Mouse (Mus musculus): ENCODE measurements at regions not wholly inside any gene's neighbourhood (a gene's known extent, or its start where the extent isn't known, plus 50 kb on each side); places are given as distances from the start of the nearest gene placed in this dataset.
A peak's percentile ranks its signal among the peaks of the same experiment; 100 is the strongest.

DNA sequence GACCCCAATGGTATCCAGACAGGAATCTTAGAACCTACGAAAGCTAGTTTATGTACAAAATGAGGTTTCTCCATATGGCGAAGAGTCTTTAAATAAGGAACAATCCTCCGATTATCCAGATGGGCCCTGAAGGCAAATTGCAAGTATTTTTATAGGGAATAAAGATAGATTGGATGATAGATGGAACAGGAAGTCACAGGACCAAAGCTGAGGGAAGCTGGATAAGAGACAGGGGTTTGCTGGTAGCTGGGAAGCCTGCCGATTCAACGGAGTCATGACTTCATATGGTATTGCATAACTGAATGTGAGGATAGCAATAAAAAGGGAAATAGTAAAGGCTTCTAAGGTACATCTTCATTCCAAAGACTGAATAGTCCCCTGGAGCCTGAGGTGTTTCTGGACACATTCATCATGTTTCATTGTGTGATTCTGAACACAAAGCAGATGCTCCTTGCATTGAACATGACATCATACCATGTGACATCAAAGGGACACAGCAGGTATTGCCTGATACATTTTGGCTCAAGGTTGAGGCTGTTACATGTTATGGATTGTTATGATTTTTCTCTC, 113.4 kb upstream of the Celf2 start:
- no peak for DNase-seq (ENCODE audit: low spot score)
- Histone ChIP-seq H3K9me3 (ENCODE audit: low read length) (no peaks in the 10 kb centered on the region), H3K36me3 (ENCODE audit: insufficient read depth, low read length) (no peaks in the 10 kb centered on the region), H3K9ac (replicated peaks; ENCODE audit: low read length) (no peak overlapping the region), H3K4me2 (ENCODE audit: low read depth, low read length) (no peak overlapping the region), H3K4me1 (ENCODE audit: insufficient read depth, low read length) (no peaks in the 10 kb centered on the region), H3K4me3 (ENCODE audit: low read length) (no peak overlapping the region), H3K27me3 (ENCODE audit: insufficient read depth, low read length) (no peaks in the 10 kb centered on the region), H3K27ac (no peak overlapping the region)
- ATAC-seq, result no peak
- WGBS, result 93% methylated on average over 5 of the region's 5 CpGs
- no peak for TF ChIP-seq CTCF (IDR thresholded peaks at IDR 0.05; ENCODE audit: low read depth)

DNA sequence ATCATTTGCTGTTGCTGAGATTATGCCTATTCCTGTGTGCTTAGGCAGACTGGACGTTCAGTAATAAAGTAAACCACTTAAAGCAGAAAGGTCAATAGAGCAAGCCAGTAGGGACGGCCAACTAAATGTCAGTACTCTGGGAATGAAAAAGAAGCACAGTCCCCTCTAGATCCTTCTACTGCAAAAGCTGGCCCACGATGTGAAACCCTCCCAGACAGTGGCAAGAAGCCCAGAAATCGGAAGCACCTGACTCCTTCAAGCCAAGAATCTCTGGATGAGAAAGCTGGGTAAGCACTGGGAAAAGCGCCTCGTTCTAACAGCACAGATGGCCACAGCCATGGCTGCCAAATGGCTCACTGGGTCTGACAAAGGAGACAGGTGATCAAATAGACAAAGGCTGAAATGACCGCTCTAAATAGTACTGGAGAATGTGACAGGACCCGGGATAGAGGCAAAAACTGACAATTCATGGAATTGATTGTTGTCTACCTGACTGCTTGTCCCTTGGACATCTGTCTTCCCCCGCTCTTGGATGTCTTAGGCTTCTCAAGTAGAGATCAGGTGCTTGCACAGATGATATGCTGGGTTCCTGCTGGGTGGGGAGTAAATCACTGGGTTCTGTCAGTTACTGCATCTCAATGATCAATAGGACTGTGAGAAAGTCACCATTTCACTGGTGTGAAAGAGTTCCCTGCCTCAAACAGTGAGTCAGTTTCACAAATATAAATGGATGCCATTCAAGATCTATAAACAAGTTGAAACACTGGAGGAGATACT, 110.7 kb upstream of the Celf2 start:
- Histone ChIP-seq H3K4me3 (ENCODE audit: low read length) (no peak overlapping the region), H3K9me3 (ENCODE audit: low read length) (no peaks in the 10 kb centered on the region), H3K4me1 (ENCODE audit: insufficient read depth, low read length) (no peaks in the 10 kb centered on the region), H3K4me2 (ENCODE audit: low read depth, low read length) (no peak overlapping the region), H3K9ac (replicated peaks; ENCODE audit: low read length) (no peak overlapping the region), H3K27ac (peak overlapping the region; percentile 4; the same call in 1 of the 2 replicates), H3K36me3 (ENCODE audit: insufficient read depth, low read length) (no peaks in the 10 kb centered on the region), H3K27me3 (ENCODE audit: insufficient read depth, low read length) (no peaks in the 10 kb centered on the region)
- no peak for TF ChIP-seq CTCF (IDR thresholded peaks at IDR 0.05; ENCODE audit: low read depth)
- DNase-seq (ENCODE audit: low spot score), result peak; percentile 91
- ATAC-seq, result peak; percentile 95
- 41% methylated on average over 9 of the region's 9 CpGs for WGBS

DNA sequence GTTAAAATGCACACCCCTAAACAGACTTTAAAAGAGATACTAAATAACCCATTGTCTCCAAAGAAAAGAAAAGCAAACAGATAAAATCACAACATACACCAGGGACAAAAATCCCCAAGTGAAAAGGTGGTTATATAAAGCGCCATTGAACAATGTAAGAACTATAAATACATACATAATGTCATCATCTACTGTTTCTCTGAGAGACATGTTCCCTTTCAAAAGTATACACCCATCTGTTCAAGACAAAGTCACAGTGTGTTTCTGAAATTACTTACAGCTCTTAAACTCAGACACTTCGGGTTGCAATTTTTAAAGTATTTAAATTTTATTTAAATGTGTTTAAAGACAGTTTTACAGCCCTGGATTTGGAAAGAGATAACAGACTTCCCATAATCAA, 68.8 kb upstream of the Celf2 start:
- Histone ChIP-seq H3K4me2 (ENCODE audit: low read depth, low read length) (no peak overlapping the region), H3K27me3 (ENCODE audit: insufficient read depth, low read length) (no peaks in the 10 kb centered on the region), H3K9me3 (ENCODE audit: low read length) (no peaks in the 10 kb centered on the region), H3K36me3 (ENCODE audit: insufficient read depth, low read length) (no peaks in the 10 kb centered on the region), H3K4me1 (ENCODE audit: insufficient read depth, low read length) (no peaks in the 10 kb centered on the region), H3K9ac (replicated peaks; ENCODE audit: low read length) (no peak overlapping the region), H3K27ac (no peak overlapping the region), H3K4me3 (ENCODE audit: low read length) (no peak overlapping the region)
- TF ChIP-seq CTCF (IDR thresholded peaks at IDR 0.05; ENCODE audit: low read depth), result no peak
- 83% methylated on average over 2 of the region's 2 CpGs for WGBS
- no peak for ATAC-seq
- no peak for DNase-seq (ENCODE audit: low spot score)
